Mouse (Mus musculus): Measurements from ENCODE around the gene Shisa2. TPM values are rescaled to one million over a fixed set of nuclear protein-coding genes. Genes with fewer than 3 reads are reported as not detected.
"Not testable (repeated sequence)": the region's sequence is repeated elsewhere in the genome, so short reads cannot be mapped to it uniquely, and the experiment has no call there.

Shisa2 gene
- polyA plus RNA-seq, 1 experiment from 2014 or later, result 16.0 TPM

DNA sequence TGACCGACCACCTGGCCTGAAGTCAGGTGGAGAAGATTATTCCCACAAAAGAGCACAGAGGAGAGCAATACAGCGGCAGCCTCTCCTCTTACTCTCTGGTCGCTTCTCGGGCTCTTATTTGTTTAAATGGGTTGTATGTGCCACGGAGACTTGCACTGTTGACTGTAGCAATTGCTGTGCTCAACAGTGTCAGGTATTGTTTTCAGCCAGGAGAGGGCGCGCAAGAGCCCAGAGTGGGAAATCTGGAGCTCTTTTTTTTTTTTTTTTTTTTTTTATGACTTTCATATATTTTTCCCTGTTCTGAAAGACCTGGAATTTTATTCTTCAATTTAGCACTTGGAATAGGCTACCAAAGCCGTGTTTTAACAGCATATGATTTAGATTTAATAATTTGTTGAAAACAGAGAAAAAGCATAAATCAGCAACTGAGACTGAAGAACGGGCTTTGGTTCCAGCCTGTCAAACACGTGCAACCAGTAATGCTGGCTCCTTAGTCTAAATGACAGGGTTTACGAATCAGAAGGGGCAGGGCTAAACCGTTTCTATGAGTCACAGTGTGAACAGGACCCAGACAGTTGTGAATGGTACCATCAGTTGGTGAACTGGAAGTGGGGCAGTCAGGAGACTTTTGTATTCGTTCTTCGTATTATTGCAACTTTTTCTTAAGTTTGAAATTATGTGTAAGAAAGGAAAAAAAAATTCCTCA lies 12.0 kb upstream of the Shisa2 start:
- WGBS, result 41% methylated on average over 14 of the region's 14 CpGs
- peaks cover 6% of the 10 kb centered on the region; the same call in 1 of the 2 replicates for H3K27me3 ChIP-seq
- no peak overlapping the region for H3K9ac ChIP-seq
- no peak for ATAC-seq (replicated peaks; ENCODE audit: low FRiP score)
- H3K36me3 ChIP-seq, result no peaks in the 10 kb centered on the region
- H3K27ac ChIP-seq, result no peak overlapping the region
- H3K4me1 ChIP-seq, result no peaks in the 10 kb centered on the region
- H3K9me3 ChIP-seq (replicated peaks), result no peaks in the 10 kb centered on the region
- H3K4me2 ChIP-seq, result no peak overlapping the region
- no peak overlapping the region for H3K4me3 ChIP-seq (replicated peaks)

DNA sequence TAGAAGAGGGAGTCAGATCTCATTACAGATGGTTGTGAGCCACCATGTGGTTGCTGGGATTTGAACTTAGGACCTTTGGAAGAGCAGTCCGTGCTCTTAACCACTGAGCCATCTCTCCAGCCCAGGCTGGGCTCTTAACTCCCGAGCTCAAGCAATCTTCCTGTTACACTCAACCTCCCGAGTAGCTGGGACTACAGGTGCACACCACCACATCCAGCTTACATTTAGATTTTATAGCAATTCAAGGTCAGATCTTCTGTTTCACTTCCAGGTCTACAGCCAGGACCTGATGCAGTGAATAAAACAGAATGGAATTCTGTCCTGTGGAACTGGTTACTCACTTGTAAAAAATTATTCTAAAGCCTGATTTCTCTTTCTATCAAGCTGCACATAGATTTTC lies 11.0 kb upstream of the Shisa2 start:
- H3K27me3 ChIP-seq; H3K36me3 ChIP-seq; H3K4me1 ChIP-seq; H3K4me3 ChIP-seq (replicated peaks); H3K9ac ChIP-seq; H3K27ac ChIP-seq; H3K9me3 ChIP-seq (replicated peaks); ATAC-seq (replicated peaks; ENCODE audit: low FRiP score); H3K4me2 ChIP-seq: not testable (repeated sequence)
- WGBS, result 79% methylated on average over 3 of the region's 3 CpGs

DNA sequence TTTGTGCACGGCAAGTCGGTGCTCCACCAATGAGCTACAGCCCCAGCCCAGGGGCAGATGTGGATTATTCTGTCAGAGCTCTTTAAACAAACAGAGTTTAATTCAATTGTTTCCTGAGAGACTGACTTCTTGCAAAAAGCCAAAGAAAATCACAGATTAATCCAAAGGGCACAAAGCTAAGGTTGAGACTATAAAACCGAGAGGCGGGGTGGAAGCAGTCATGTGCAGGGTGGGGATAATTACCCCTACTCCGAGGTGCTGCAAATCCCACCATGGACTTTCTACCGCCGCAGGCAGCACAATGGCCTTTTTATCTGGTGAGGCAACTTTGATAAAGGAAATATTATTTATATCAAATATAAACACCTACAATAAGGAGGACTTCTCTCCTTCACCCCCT lies 8.3 kb upstream of the Shisa2 start:
- H3K4me1 ChIP-seq, result no peaks in the 10 kb centered on the region
- no peak for ATAC-seq (replicated peaks; ENCODE audit: low FRiP score)
- H3K9me3 ChIP-seq (replicated peaks), result no peaks in the 10 kb centered on the region
- H3K36me3 ChIP-seq, result no peaks in the 10 kb centered on the region
- no peak overlapping the region for H3K27ac ChIP-seq
- H3K27me3 ChIP-seq, result peaks cover 6% of the 10 kb centered on the region; the same call in 1 of the 2 replicates
- H3K4me3 ChIP-seq (replicated peaks), result no peak overlapping the region
- no peak overlapping the region for H3K4me2 ChIP-seq
- no peak overlapping the region for H3K9ac ChIP-seq
- WGBS, result 47% methylated on average over 7 of the region's 7 CpGs

DNA sequence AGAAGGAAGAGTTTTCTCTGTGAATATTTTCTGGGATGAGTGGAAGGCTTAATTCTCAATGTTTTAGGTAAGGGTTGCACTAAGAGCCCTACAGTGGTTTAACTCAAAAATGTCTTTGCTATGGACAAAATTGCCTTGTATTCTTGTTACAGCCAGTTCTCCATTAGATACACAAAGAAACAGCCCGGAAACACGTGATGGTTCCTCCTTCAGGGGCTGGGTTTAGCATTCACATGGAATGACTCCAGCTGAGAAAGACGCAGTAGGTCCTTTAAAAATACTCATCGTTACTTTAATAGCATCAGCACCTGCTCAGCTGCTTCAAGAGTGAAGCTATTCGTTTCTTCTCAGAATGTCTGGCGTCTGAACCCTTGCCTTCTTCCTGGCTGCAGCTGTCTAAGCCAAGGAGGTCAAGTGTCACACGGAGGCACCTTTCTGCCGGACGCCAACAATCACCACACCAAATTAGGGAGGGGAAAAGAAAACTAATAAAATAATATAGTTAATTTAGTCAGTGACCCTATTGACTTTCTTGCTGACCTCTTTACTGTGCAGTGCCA lies 702 bp upstream of the Shisa2 start:
- Histone ChIP-seq H3K4me3 (replicated peaks) (peak overlapping the region; percentile 70), H3K36me3 (no peaks in the 10 kb centered on the region), H3K9ac (no peak overlapping the region), H3K9me3 (replicated peaks) (no peaks in the 10 kb centered on the region), H3K27me3 (peaks cover 58% of the 10 kb centered on the region), H3K27ac (0 out of 2 replicates have a peak overlapping the region, but pooled peaks have one; percentile 10), H3K4me2 (peak overlapping the region; percentile 93), H3K4me1 (peaks cover 38% of the 10 kb centered on the region)
- ATAC-seq (replicated peaks; ENCODE audit: low FRiP score), result no peak
- WGBS, result 20% methylated on average over 9 of the region's 9 CpGs

DNA sequence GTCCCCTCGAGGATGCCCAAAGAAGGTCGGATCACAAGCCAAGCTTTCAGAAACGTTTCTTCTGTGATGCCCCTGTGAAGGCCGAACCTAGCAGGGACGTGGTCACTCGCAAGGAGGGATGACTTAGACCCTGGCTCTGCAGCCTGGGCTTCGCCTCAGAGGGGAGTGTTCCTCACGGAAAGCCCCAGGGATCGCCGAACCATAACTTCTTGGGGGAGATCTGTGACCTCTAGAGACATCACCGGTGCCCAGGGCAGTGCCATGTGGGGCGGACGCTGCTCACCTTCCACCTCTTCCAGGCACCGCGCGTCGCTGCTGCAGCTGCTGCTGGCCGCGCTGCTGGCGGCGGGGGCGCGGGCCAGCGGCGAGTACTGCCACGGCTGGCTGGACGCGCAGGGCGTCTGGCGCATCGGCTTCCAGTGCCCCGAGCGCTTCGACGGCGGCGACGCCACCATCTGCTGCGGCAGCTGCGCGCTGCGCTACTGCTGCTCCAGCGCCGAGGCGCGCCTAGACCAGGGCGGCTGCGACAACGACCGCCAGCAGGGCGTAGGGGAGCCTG lies 777 bp downstream of the Shisa2 start:
- Histone ChIP-seq H3K9me3 (replicated peaks) (no peaks in the 10 kb centered on the region), H3K27ac (peak overlapping the region; percentile 91), H3K4me3 (replicated peaks) (peak overlapping the region; percentile 70), H3K36me3 (peaks cover 13% of the 10 kb centered on the region), H3K9ac (peak overlapping the region; percentile 63), H3K27me3 (peaks cover 64% of the 10 kb centered on the region), H3K4me2 (peak overlapping the region; percentile 93), H3K4me1 (peaks cover 40% of the 10 kb centered on the region)
- ATAC-seq (replicated peaks; ENCODE audit: low FRiP score), result peak; percentile 64
- WGBS, result under 1% methylated on average over 51 of the region's 51 CpGs

DNA sequence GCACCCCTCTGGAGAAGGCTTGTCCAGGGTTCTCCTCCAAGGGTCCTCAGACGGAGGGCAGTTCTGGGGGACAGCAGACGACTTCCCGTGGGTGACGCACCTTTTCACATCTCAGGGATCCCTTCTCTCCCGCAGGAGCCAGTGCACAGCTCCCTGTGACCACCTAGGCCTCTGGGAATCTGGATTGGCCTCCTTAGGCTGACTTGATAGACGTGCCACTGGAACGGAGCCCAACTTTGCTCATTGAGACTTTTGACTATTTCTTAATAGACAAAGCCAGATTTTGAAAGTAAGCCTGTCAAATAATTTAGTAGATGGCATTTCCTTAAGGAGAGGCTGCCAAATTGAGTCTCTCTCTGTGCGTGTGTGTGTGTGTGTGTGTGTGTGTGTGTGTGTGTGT lies 1.6 kb downstream of the Shisa2 start:
- Histone ChIP-seq H3K27ac (peak overlapping the region; percentile 41; the same call in 1 of the 2 replicates), H3K36me3 (peaks cover 15% of the 10 kb centered on the region), H3K4me3 (replicated peaks) (peak overlapping the region; percentile 70), H3K4me1 (peaks cover 40% of the 10 kb centered on the region), H3K9ac (peak overlapping the region; percentile 63), H3K27me3 (peaks cover 64% of the 10 kb centered on the region), H3K4me2 (peak overlapping the region; percentile 93), H3K9me3 (replicated peaks) (no peaks in the 10 kb centered on the region)
- WGBS, result 26% methylated on average over 8 of the region's 8 CpGs
- ATAC-seq (replicated peaks; ENCODE audit: low FRiP score), result no peak

DNA sequence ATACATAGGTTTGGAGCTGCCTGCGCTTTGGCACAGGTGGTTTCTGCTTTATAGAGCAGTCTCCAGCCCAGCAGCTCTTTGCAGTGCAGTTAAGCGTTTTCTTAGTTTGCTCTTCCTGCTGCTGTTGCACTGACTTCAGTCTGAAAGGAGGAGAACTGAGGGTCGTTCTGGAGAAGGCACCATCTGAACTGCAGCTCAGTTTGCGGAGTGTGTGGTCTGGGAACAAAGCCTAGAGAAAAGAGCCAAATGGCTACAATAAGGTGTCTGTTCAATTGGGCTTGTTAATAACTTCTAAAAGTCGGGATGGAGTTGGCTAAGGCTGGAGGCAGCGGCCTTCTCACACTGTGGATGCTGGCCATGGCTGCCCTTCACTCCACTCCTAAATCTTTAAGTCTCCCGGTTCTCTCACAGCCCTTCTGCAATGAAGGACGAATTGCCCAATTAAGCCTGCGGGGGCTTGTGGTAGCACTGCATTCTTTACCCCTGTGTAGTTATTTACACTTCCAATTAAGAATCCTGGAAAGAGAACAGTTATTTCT lies 2.1 kb downstream of the Shisa2 start:
- H3K4me2 ChIP-seq, result peak overlapping the region; percentile 93
- H3K36me3 ChIP-seq, result peaks cover 15% of the 10 kb centered on the region
- ATAC-seq (replicated peaks; ENCODE audit: low FRiP score), result no peak
- WGBS, result 19% methylated on average over 9 of the region's 9 CpGs
- H3K4me1 ChIP-seq, result peaks cover 40% of the 10 kb centered on the region
- peak overlapping the region; percentile 70 for H3K4me3 ChIP-seq (replicated peaks)
- peaks cover 62% of the 10 kb centered on the region for H3K27me3 ChIP-seq
- H3K27ac ChIP-seq, result 0 out of 2 replicates have a peak overlapping the region, but pooled peaks have one; percentile 41
- H3K9me3 ChIP-seq (replicated peaks), result no peaks in the 10 kb centered on the region
- peak overlapping the region; percentile 31; the same call in 1 of the 2 replicates for H3K9ac ChIP-seq

DNA sequence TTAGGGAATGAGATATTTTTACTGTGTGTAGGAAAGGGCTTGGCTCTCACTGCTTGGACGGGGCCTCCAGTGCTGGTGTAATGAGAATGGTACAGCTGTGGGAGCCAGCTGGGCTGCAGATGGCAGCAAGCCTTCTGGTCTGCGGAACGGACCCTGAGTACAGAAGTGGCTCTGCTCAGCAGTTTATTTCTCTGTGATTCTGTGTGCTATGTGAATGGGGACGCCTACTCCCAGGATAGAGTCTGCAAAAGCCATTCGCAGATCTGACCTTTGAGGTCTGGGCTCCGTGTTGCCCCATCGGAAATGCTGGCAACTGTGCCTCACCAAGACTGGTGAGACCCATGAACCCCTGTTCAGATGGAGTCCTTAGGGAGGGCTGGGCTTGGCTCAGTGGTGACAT lies 2.7 kb downstream of the Shisa2 start:
- WGBS, result 24% methylated on average over 7 of the region's 7 CpGs
- Histone ChIP-seq H3K4me3 (replicated peaks) (peak overlapping the region; percentile 70), H3K4me2 (peak overlapping the region; percentile 93), H3K36me3 (peaks cover 15% of the 10 kb centered on the region), H3K27me3 (peaks cover 57% of the 10 kb centered on the region), H3K4me1 (peaks cover 40% of the 10 kb centered on the region), H3K9me3 (replicated peaks) (no peaks in the 10 kb centered on the region), H3K9ac (no peak overlapping the region; the same call in 1 of the 2 replicates), H3K27ac (0 out of 2 replicates have a peak overlapping the region, but pooled peaks have one; percentile 41)
- ATAC-seq (replicated peaks; ENCODE audit: low FRiP score), result no peak

DNA sequence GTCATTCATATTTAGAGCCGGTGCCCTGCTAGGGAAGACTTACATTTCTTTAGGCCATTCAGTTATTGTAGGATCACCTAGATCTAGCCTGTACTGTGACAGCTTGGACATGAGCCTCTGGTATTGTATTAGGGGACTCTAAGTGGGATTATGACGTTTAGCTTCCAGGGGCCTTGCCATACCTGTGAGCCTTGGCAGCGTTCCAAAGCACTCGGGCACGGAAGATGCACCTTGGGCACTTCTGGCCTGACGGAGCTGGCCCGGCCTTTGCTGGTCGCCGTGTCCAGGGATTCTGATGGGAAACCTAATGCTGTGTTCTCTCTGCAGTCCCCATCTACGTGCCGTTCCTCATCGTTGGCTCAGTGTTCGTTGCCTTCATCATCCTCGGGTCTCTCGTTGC lies 4.2 kb downstream of the Shisa2 start:
- H3K9me3 ChIP-seq (replicated peaks), result no peaks in the 10 kb centered on the region

DNA sequence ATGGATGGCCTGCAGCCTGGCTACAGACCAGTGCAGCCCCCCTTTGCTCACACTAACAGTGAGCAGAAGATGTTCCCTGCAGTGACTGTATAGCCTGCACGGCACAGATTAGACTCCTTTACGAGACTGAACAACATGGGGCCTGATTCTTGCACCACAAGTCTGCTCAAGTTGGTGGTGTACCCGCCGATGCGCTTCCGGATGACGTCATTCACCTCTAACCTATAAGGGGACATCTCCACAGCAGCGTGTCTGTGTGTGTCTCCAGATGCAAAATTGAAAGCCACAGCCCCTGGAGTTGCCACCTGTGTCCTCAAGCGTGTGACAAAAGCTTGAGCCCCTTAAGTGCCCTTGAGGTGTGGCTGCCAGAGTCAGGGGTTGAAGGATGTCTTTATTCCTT lies 5.0 kb downstream of the Shisa2 start:
- ATAC-seq (replicated peaks; ENCODE audit: low FRiP score), result no peak
- H3K27me3 ChIP-seq, result peaks cover 37% of the 10 kb centered on the region
- H3K36me3 ChIP-seq, result peaks cover 15% of the 10 kb centered on the region
- H3K4me2 ChIP-seq, result no peak overlapping the region
- no peaks in the 10 kb centered on the region for H3K9me3 ChIP-seq (replicated peaks)
- no peak overlapping the region for H3K4me3 ChIP-seq (replicated peaks)
- H3K9ac ChIP-seq, result no peak overlapping the region
- WGBS, result 92% methylated on average over 9 of the region's 9 CpGs
- peaks cover 33% of the 10 kb centered on the region for H3K4me1 ChIP-seq
- no peak overlapping the region for H3K27ac ChIP-seq

More for the DNA sequence above, 4.2 kb downstream of the Shisa2 start:
- WGBS, result 79% methylated on average over 15 of the region's 15 CpGs
- Histone ChIP-seq H3K4me1 (peaks cover 40% of the 10 kb centered on the region), H3K27me3 (peaks cover 43% of the 10 kb centered on the region), H3K36me3 (peaks cover 15% of the 10 kb centered on the region), H3K4me3 (replicated peaks) (no peak overlapping the region), H3K27ac (no peak overlapping the region), H3K4me2 (no peak overlapping the region), H3K9ac (no peak overlapping the region)
- ATAC-seq (replicated peaks; ENCODE audit: low FRiP score), result no peak

DNA sequence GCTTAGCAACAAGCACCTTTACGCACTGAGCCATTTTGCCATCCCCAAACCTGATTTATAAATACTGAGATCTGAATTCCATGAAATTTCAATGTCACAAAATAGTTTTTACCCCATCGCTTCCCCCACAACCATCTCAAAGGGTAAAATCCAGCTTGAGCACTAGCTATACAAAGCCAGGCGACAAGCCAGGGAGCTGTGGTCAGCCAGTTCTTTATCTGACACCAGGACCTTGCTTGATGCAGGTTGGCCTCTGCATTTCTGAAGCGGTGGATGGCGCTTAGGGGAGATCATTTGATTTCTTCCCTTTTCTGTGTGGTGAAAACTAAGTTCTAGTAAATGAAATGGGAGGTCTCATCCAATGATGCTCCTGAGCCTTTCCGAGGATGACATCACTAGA lies 7.0 kb downstream of the Shisa2 start:
- Histone ChIP-seq H3K4me1 (peaks cover 15% of the 10 kb centered on the region), H3K9ac (no peak overlapping the region), H3K4me3 (replicated peaks) (no peak overlapping the region), H3K27me3 (peaks cover 20% of the 10 kb centered on the region), H3K36me3 (peaks cover 15% of the 10 kb centered on the region), H3K27ac (no peak overlapping the region), H3K4me2 (no peak overlapping the region), H3K9me3 (replicated peaks) (no peaks in the 10 kb centered on the region)
- no peak for ATAC-seq (replicated peaks; ENCODE audit: low FRiP score)
- WGBS, result 93% methylated on average over 6 of the region's 6 CpGs

DNA sequence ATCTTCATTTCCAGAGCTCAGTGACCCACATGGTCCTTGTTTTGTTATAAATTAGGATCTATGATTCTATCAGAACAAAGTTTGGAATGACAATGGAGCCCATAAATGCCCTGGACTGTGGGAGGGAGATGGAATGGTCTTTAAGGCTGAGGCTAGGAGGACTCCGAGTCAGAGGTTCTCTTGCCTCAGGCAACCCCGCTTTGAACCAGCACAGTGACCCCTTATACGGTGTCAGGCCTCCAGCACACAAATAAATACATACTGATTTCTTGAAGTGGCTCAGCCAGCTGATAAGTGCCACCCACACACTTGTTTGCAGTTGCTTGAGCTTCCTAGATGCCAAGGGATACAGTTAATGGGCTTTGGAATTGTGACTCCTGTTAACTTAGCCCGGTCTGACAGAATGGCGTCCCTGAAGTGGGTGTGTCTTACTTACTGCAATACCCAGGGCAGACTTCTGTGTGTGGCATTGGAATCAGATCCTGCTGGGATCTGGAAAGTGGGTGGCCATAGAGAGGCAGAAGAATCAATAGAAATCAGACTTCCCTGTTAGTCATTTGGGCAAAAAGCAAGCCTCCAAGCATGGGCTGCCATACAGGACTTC lies 8.3 kb downstream of the Shisa2 start:
- H3K27ac ChIP-seq, result no peak overlapping the region
- H3K27me3 ChIP-seq, result peaks cover 9% of the 10 kb centered on the region; the same call in 1 of the 2 replicates
- WGBS, result 45% methylated on average over 5 of the region's 5 CpGs
- peaks cover 15% of the 10 kb centered on the region for H3K36me3 ChIP-seq
- H3K4me3 ChIP-seq (replicated peaks), result no peak overlapping the region
- H3K4me2 ChIP-seq, result no peak overlapping the region
- H3K9ac ChIP-seq, result no peak overlapping the region
- peak; percentile 56; the same call in 1 of the 2 replicates for ATAC-seq (replicated peaks; ENCODE audit: low FRiP score)
- H3K4me1 ChIP-seq, result peaks cover 4% of the 10 kb centered on the region; the same call in 1 of the 2 replicates
- no peaks in the 10 kb centered on the region for H3K9me3 ChIP-seq (replicated peaks)

All from kidney, embryonic 15.5 days (tissue).